Mouse (Mus musculus) small intestine, adult 2 months (tissue): ENCODE data around the gene Acot7. TPM values are rescaled to one million over a fixed set of nuclear protein-coding genes. Genes with fewer than 3 reads are reported as not detected.
A peak's percentile ranks its signal among the peaks of the same experiment; 100 is the strongest.

Experiments
- H3K27ac ChIP-seq: fragments of 200-500 bp; 2 replicates; pipeline ENCODE4 v1.5.1; 2012; ENCODE audit warnings: low read depth, low read length, control low read depth, inconsistent platforms; ENCODE audit not compliant: insufficient read depth
- H3K27me3 ChIP-seq: fragments of 200-500 bp; 2 replicates; pipeline ENCODE4 v1.6.1; 2012; ENCODE audit warnings: mild to moderate bottlenecking, moderate library complexity, low read length, inconsistent platforms; ENCODE audit not compliant: control insufficient read depth, insufficient read depth
- H3K36me3 ChIP-seq: fragments of 200-500 bp; 2 replicates; pipeline ENCODE4 v1.6.1; 2012; ENCODE audit warnings: mild to moderate bottlenecking, low read length, control low read depth, inconsistent platforms; ENCODE audit not compliant: control insufficient read depth, insufficient read depth
- H3K4me1 ChIP-seq: fragments of 200-500 bp; 2 replicates; pipeline ENCODE4 v1.6.1; 2012; ENCODE audit warnings: low read length, inconsistent platforms, mixed read lengths; ENCODE audit not compliant: control insufficient read depth, insufficient read depth, insufficient read length
- H3K4me3 ChIP-seq: fragments of 200-500 bp; 2 replicates; pipeline ENCODE4 v1.5.1; 2012; ENCODE audit warnings: low read depth, mild to moderate bottlenecking, control low read depth, inconsistent platforms, low read length, moderate library complexity
- CTCF ChIP-seq: fragments of 200-500 bp; IDR thresholded peaks from 2 replicates; pipeline ENCODE4 v1.5.1; 2012; ENCODE audit warnings: low read depth, mild to moderate bottlenecking, control low read depth, inconsistent platforms, low read length, moderate library complexity, mixed read lengths; ENCODE audit not compliant: insufficient replicate concordance, insufficient read length; ENCODE audit errors: extremely low read depth
- POLR2A ChIP-seq: fragments of 200-500 bp; IDR thresholded peaks from 2 replicates; pipeline ENCODE4 v1.6.1; 2012; ENCODE audit warnings: low read depth, mild to moderate bottlenecking, control low read depth, inconsistent platforms, low read length, moderate library complexity
- WGBS: fragments of 180-500 bp; shearing (Covaris S2); methylation state at CpG from one replicate; pipeline ENCODE4 v1.1.7; 2018; 5-methylcytosine and 5-hydroxymethylcytosine counted together
- polyA plus RNA-seq: library from polyadenylated mRNA; depleted of rRNA; stranded (reverse); fragments of >200 nt; gene quantifications from 2 replicates; pipeline ENCODE4 v1.2.3, GENCODE M21; 2012

Gene Acot7
- polyA plus RNA-seq, 1 experiment, result 33.4 TPM

- 75% methylated on average over 5 of the region's 5 CpGs for WGBS
- no peaks in the 10 kb centered on the region; the same call in 1 of the 2 replicates for H3K27me3 ChIP-seq
- H3K36me3 ChIP-seq, result no peaks in the 10 kb centered on the region
- H3K27ac ChIP-seq, result no peak overlapping the region
- no peak for TF ChIP-seq CTCF
- no peak for TF ChIP-seq POLR2A
- no peak overlapping the region for H3K4me3 ChIP-seq
- peaks cover 45% of the 10 kb centered on the region for H3K4me1 ChIP-seq
These were observed 44.7 kb upstream of the Acot7 start for GRCm38 (mm10) chr4:152133213-152133612.

DNA sequence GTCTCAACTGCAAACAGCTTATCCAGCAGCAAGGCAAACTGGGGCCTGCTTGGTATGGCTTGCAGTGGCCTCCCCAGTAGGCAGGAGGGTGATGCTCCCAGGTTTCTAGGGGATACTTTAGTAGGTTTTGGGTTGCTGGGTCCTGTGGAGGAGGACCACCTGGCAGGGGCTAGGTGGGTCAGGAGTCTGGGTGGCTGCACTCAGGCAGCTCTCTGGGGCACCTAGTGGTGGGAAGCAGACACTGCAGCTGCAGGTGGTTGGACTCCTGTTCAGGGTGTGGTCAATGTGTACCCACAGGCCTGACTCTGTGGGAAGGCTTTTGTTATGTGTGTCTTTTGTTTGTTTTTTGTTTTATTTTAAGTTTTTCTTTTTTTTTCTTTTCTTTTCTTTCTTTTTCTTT, 43.4 kb upstream of the Acot7 start:
- no peak overlapping the region for H3K27ac ChIP-seq
- no peak for TF ChIP-seq POLR2A
- TF ChIP-seq CTCF, result peak; percentile 81
- no peak overlapping the region for H3K4me3 ChIP-seq
- no peaks in the 10 kb centered on the region for H3K36me3 ChIP-seq
- H3K27me3 ChIP-seq, result no peaks in the 10 kb centered on the region; the same call in 1 of the 2 replicates
- H3K4me1 ChIP-seq, result peaks cover 48% of the 10 kb centered on the region

DNA sequence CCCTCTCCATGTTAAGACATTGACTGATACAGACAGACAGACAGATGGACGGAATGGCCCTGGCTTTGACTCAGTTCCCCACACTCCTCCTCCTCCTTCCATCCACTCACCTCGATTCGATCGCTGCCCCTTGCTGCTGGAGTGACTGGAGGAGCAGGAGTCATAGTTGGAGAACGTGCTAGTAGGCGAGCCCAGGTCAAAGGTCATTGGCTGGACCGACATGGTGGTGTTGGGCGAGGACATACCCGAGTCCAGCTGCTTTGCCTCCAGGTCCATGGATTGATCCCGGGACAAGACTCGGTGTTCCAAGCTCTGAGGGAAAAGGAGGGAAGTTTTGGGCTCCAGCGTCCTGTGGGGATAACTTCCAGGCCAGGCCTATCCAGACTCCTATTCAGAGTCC, 42.6 kb upstream of the Acot7 start:
- H3K27ac ChIP-seq, result peak overlapping the region; percentile 48
- H3K4me1 ChIP-seq, result peaks cover 48% of the 10 kb centered on the region
- H3K4me3 ChIP-seq, result no peak overlapping the region
- TF ChIP-seq POLR2A, result no peak
- no peak for TF ChIP-seq CTCF
- 59% methylated on average over 12 of the region's 12 CpGs for WGBS
- no peaks in the 10 kb centered on the region for H3K36me3 ChIP-seq
- no peaks in the 10 kb centered on the region; the same call in 1 of the 2 replicates for H3K27me3 ChIP-seq

DNA sequence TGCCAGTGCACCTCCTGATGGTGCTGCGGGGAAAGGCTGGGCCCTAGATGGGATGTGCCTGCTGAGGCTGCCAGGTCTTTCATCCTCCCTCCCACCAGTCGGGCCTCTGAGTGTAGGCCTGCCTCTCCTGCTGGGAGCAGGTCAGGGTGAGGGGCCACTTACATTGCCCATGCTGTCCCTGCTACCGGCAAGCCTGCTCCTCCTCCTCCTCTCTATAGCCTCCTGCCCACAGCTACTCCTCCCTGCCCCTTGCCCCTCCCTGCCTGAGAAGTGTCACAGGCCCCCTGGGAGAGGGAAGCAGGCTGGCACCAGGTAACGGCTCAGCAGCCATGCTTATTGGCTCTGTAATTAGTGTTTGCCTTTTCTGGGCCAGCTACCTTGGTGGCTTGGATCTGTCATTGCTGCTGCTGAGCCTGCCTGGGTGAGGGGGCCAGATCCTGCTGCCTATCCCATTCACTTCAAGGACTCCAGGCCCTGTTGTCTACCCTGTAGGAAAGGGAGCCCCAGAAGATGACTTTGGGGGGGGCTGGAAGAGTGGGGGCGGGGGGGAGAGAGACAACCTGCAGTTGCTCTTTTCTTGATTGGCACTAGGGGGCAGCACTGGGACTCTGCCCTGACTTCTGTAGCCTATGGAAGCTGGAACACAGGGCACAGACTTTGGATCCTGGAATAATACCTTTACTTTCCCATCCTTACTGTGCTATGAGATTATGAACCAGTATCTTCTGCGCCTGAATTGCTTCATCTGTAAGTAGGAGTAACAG, 41.6 kb upstream of the Acot7 start:
- 53% methylated on average over 6 of the region's 6 CpGs for WGBS
- Histone ChIP-seq H3K4me1 (peaks cover 48% of the 10 kb centered on the region), H3K27ac (no peak overlapping the region; the same call in 1 of the 2 replicates), H3K36me3 (no peaks in the 10 kb centered on the region), H3K27me3 (no peaks in the 10 kb centered on the region), H3K4me3 (no peak overlapping the region)
- no peak for TF ChIP-seq POLR2A
- peak; percentile 70; the same call in 1 of the 2 replicates for TF ChIP-seq CTCF

- peak overlapping the region; percentile 15; the same call in 1 of the 2 replicates for H3K27ac ChIP-seq
- no peak for TF ChIP-seq POLR2A
- TF ChIP-seq CTCF, result no peak
- peaks cover 45% of the 10 kb centered on the region for H3K4me1 ChIP-seq
- H3K36me3 ChIP-seq, result no peaks in the 10 kb centered on the region
- WGBS, result 96% methylated on average over 2 of the region's 2 CpGs
- H3K27me3 ChIP-seq, result no peaks in the 10 kb centered on the region
- H3K4me3 ChIP-seq, result no peak overlapping the region
These were observed 41.1 kb upstream of the Acot7 start for GRCm38 (mm10) chr4:152136876-152137250.

GRCm38 (mm10) chr4:152138497-152139260, 39.3 kb upstream of the Acot7 start:
- Histone ChIP-seq H3K27ac (0 out of 2 replicates have a peak overlapping the region, but pooled peaks have one; percentile 21), H3K4me3 (peak overlapping the region; percentile 66), H3K4me1 (peaks cover 33% of the 10 kb centered on the region), H3K27me3 (no peaks in the 10 kb centered on the region), H3K36me3 (no peaks in the 10 kb centered on the region)
- TF ChIP-seq POLR2A (no peak; the same call in 1 of the 2 replicates), CTCF (peak; percentile 93)
- WGBS, result under 1% methylated on average over 51 of the region's 51 CpGs

- TF ChIP-seq POLR2A (no peak), CTCF (peak; percentile 70; the same call in 1 of the 2 replicates)
- Histone ChIP-seq H3K4me3 (no peak overlapping the region), H3K4me1 (peaks cover 25% of the 10 kb centered on the region), H3K27me3 (no peaks in the 10 kb centered on the region), H3K27ac (no peak overlapping the region), H3K36me3 (no peaks in the 10 kb centered on the region)
- 27% methylated on average over 6 of the region's 6 CpGs for WGBS
These were observed 37.5 kb upstream of the Acot7 start for GRCm38 (mm10) chr4:152140441-152140840.
